Mouse (Mus musculus) CH12.LX (cell line): ENCODE results near the gene Mettl2.

ENCODE experiments used
- EP300 ChIP-seq: IDR thresholded peaks from 2 replicates; pipeline ENCODE4 v1.6.1; 2011; ENCODE audit warnings: low read length, improper control_type of control experiment
- ETS1 ChIP-seq: conservative IDR thresholded peaks from 2 replicates; pipeline ENCODE4 v1.6.1; 2012; ENCODE audit warnings: low read depth, mild to moderate bottlenecking, inconsistent platforms, low read length, improper control_type of control experiment, moderate library complexity
- ZKSCAN1 ChIP-seq: IDR thresholded peaks from 2 replicates; pipeline ENCODE4 v1.6.1; 2012; ENCODE audit warnings: low read depth, inconsistent platforms, low read length, improper control_type of control experiment, borderline replicate concordance

- TF ChIP-seq ETS1 (no peak), ZKSCAN1 (no peak), EP300 (no peak)
These were observed 14.9 kb downstream of the Mettl2 start for GRCm38 (mm10) chr11:105141115-105141514.
